Mouse (Mus musculus): ENCODE measurements around the gene Nfkb1.
A peak's percentile ranks its signal among the peaks of the same experiment; 100 is the strongest.

Nfkb1 gene

DNA sequence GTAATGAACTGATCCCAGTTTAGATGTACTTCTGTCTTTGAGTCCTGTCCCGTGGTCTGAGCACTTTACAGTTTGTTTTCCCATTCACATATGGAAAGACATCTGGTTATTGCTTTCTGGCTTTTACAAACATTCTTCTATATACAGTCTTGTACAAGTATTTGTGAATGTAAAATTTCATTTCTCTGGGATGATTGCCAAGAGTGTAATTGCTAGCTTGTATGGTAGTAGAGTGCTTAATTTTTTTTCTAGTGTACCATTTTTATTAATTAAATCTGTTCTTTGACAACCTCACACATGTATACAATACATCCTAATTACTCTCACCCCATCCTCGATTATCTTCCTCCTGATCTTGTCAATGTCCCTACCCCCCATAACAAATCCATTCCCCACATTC is 12.0 kb upstream of the Nfkb1 start:
- no peak for DNase-seq (ENCODE audit: extremely low read depth, insufficient read length, low spot score)

DNA sequence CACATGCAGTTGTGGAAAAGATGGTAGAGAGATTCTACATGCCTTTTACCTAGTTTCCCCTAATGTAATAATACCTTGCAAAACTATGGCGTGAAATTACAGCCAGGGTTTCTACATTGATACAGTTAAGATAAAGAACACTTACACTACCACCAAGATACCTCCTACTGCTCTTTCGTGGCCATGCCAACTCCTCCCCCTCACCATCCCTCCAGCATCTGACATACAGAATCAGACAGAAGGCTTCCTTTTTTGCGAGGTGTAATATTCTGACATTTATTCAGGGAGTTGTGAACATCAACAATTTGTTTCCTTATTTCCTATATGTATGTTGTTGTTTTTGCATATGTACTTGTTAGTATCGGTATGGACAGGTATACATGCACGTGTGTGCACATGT is 11.3 kb upstream of the Nfkb1 start:
- no peak for DNase-seq (ENCODE audit: extremely low read depth, insufficient read length, low spot score)

DNA sequence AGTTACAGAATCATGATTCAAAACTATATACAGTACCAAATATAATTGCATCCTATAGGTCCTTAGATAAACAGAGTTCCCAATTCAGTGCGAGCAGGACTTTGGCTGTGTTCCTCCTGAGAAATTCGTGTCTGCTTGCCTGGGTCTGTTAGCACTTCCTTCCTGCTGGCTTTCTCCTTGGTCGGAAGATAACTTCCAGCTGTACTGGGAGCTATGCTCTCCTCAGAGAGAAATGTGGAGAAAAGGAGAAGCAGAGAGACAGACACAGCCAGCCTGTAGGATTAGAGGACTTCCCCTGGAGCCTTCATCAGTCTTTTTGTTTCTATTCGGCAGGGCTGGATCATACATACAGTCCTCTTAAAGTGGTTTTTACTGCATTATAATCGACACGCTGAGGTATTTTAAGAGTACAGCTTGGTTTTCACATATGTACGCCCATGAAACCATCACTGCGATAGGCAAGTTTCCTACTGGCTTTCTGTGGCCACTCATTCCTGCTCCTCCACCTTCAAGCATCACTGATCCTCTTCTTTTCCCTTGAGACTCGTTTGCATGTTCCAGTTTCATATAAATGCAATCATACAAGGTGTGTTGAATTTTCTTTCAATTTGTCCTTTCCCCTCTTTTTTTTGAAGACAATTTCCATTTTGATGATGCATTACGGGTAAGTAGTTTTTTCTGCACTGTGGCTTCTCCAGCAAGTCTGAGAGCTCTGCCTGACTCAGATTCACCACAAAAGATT is 8.3 kb upstream of the Nfkb1 start:
- DNase-seq (ENCODE audit: extremely low read depth, insufficient read length, low spot score): no peak

DNA sequence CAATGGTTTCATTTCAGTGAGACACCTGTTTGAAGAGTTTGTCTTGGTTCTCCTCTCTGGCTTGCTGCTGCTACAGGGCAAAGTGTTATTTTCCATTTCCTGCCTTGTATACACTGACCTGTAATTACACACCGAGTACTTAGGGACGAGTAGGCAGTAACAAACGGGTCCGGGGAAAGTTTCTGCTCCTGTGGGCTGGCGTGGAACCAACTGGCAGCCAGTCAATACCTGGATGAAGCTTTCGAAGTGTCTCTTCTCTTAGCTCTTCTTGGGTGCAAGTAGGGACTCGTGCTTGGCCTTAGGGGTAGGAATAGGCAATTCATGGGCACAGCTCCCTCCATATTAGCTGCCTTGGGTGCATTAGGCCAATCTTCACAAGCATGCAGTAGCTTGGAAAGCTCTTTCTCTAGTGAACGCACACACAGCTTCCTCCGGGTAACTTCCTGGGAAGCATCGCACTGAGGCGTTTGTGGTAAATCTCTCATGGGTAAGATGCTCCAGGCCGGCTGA is 7.2 kb upstream of the Nfkb1 start:
- no peak for DNase-seq (ENCODE audit: extremely low read depth, insufficient read length, low spot score)

DNA sequence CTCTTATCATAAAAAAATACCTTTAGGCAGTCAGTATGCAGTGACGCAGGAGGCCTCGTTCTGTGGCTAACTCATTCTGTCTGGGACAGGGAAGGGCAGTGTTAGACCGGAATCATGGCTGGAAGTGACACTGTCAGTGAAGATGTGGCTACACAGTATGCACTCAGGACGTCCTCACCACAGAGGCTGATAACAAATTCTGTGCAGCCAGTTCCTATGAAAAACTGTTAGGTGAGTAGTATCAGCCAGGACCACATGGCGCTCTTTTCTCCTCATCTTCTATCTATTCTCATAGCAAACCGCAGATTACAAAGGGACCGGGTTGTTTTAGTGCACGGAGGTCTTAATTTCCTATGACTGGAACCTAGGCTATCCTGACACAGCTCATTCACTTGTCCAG is 4.9 kb upstream of the Nfkb1 start:
- no peak for DNase-seq (ENCODE audit: extremely low read depth, insufficient read length, low spot score)

DNA sequence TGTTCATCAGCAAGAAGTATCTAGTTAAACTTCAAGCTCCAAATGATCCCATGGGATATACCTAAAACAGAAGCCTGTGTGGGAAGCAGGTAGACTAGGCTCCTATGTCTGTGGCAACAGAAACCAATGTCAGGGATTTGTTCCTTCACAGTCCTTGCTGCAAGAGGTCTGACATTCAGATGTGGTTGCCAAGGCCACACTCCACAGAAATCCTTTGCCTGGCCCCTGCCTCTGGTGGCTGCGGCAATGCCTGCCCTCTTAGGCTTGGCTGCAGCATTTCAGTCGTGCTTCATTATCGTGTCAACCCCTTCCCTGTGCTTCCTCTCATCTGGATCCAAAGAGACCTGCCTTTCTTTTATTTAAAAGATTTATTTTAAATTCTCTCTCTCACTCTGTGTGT is 1.7 kb upstream of the Nfkb1 start:
- DNase-seq (ENCODE audit: extremely low read depth, insufficient read length, low spot score): no peak

DNA sequence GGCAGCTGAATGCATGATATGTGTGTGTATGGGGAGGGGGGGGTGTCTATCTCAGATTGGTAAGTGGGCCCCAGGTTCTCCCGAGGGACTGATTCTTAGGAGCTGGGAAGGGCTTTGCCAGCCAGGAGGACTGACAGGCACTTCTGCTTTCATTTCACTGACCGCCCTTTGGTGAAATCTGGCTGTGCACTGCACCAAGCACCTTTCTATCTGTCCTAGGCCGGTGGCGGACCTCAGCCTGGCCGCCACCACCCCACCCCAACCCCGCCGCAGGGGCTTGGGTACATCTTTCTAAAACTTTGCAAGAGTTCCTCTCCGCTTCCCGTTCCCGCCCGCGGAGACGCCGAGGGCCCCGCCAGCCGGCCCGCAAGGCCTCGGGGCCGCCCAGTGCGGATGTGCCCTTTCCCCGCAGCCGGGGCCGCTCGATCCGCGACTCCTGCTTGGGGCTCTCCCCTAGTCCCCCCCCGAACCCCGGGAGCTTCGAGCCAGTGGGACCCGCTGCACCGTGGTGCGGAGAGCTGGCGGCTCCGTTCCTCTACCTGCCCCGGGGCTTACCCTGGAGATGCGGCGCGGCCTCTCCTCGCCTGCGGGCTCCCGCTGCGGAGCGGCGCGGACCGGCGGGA is 668 bp downstream of the Nfkb1 start:
- peak; percentile 80 for DNase-seq (ENCODE audit: extremely low read depth, insufficient read length, low spot score)

DNA sequence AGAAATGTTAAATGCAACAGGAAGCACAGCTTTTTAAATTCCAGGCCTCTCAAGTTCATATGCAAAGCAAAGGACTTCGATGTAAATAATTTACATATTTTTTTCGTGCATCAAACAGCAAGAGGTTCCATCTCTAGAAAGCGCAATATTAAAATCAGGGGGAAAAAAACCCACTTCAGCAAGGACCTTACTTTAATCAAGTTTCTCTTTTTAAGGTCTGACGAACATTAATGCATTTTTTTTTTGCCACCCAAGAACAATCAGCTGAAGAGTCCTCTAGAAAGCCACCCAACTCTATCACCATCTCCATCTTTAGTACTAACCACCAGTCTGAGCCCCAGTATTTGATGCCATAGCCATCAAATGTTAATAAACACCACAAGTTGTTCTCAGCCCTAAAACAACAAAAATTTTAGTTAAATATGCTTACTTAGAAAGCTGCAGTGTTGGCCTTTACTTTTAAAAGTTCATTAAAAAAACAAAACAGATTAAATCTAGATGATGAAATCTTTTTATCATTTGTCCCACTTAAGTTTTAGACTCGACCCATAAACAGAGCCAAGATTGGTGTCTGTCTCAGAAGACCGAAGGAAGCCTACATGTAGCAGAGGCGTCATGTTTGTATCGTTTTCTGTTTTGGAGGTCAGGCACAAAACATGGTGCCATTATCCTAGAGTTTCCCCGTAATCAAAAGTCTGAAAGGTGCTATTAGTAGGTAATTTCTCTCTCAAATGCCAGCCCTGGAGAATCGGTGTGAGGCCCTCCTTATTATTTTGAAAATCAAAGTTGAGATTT is 1.4 kb downstream of the Nfkb1 start:
- DNase-seq (ENCODE audit: extremely low read depth, insufficient read length, low spot score): no peak

DNA sequence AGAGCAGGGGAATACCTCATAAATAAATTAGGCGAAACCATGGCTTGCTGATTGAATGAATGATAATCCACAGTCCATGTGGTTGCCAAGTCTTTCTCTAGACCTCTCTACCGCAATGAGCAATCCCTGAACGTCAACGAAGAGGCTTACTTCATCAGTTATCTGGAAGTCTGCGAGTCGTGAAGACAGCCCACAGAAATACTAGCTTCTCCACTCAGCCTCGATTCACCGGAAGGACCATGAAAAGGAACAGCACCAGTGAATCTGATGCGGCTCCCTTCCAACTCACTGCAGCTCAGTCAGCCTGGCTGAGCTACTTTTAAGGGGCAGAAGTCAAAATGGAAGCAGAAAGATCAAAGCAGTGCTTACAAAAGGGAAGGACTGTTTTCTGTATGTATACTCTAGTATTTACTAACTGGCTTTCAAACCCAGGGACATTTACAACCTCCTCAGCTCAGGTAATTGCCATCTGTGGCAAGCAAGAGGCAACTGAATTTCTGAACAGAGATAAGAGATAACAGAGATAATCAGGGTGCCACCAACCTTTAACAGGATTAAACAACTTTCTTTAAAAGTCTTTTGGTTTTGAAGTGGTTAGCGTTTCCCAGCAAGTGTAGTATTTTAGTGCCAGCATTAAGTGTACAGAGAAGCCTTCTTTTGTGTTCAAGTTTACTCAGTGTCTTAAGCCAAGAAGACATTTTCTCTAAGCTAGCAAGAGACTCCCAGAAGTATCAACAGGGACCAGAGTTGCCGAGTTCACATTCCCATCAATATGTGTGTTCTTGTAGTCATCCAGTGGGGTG is 2.2 kb downstream of the Nfkb1 start:
- peak; percentile 54 for DNase-seq (ENCODE audit: extremely low read depth, insufficient read length, low spot score)

DNA sequence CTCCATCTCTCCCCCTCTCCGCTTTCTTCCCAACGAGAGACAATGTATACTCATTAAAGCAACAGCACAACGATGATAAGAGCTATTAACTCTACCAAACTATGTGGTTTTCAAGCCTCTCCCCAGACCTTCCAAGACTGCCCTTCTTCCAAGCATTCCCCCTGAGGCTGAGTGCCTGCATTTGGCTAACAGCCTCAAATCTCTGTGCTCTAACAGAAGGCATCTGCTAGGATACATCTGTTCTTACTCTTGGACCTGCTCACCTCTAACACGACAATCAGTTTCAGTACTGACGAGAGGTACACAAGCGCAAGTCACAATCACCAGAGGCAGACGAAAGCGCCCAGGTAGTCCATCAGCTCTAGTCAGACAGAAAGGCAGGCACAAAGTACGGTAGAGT is 3.4 kb downstream of the Nfkb1 start:
- DNase-seq (ENCODE audit: extremely low read depth, insufficient read length, low spot score): no peak

DNA sequence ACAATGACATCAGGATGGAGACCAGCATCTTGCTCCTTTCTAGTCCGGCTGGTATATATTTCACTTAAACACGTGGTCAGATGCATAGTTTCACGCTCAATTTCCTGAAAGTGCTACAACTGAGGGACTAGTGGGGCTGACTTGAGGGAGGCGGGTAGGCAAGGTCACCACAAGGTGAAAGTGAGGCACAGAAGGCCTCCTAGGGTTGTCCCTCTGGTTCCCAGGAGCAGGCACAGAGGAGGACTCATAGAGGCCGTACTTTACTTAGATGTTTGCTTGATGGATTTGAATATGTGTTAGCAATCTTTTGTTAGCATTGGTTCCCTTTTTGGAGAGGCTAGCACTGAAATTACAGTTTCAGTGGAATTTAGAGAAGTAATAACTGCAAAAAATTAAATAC is 4.9 kb downstream of the Nfkb1 start:
- no peak for DNase-seq (ENCODE audit: extremely low read depth, insufficient read length, low spot score)

DNA sequence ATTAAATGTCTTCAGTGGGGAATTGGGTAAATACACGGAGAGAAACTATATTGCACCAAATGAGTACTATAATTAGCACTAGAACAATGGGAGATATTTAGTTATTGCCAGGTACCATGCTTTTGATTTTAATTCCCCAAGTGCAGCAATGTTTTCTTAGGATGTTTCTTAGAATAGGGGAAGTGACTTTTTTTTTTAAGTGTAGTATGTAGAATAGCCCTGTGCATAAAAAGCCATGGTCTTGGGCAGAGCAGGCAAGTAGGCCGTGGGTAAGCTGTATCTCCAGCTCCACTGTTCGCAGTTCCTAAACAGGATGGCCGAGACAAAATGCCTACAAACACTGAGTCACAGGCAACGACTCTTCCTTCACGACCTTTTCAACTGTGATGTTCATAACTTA is 8.1 kb downstream of the Nfkb1 start:
- DNase-seq (ENCODE audit: extremely low read depth, insufficient read length, low spot score): no peak

DNA sequence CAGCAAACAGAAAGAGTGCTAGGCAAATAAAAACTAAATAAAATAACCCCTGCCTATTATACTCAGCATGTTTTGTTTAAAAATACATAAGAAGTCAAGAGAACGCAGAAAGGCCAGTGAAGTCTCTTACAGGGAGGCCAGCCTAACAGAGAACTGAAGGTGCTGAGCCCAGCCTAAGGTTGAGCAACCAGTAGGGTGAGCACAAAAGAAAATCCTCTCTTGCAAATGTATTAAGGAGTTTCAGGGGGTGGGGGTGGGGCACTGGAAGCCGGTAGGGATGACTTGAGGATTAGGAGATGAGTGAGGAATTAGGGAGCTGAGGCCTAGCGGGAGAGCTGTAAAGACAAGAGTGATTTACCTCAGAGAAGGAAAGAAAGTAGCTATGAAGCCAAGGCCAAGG is 9.1 kb downstream of the Nfkb1 start:
- DNase-seq (ENCODE audit: extremely low read depth, insufficient read length, low spot score): no peak

DNA sequence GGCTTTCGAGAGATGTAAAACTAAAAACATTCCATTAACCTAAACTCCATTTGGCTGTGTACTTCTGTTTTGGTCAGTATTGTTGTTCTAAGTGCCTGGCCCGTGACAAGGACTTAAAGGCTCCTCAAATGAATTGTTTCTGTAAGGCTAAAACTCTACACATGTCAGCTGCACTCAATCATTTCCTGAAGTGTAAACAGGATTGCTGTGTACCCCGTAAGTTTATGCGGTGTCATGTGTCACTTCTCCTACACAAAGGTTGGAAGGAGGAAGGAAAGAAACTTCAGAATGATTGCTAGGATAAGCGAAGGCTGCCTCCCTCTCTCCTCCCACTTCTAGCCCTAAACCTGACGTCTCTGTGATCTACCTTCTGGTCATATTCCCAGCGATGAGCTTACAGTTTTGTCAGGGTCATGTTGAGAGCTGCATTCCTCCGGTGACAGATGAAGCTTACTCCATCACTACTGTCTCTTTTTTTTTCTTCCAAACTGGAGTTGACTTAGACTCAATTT is 10.0 kb downstream of the Nfkb1 start:
- DNase-seq (ENCODE audit: extremely low read depth, insufficient read length, low spot score): no peak

DNA sequence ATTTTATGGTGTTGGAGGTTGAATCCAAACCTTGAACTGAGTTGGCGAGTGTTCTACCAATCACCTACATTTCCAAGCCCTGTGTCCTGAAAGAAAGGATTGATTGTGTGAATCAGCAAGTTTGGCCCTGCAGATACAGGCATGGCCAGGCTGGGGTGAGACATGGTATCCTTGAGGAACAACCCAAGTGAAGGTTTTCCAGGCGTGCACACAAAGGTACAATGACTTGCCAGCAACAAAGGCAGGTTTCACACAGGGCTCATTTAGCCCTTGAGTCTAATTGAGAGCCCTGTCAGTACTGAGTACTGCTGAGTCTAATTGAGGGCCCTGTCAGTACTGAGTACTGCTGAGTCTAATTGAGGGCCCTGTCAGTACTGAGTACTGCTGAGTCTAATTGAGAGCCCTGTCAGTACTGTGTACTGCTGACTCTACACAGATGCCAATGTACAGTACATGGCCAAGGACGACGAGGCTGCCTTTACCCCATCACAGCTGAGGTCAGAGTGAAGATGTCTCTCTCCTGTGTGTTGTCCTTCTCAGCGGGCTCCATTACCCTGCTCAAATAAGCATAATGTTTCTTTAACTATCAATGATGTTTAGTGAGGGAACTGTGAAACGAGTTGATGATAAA is 11.0 kb downstream of the Nfkb1 start:
- no peak for DNase-seq (ENCODE audit: extremely low read depth, insufficient read length, low spot score)

DNA sequence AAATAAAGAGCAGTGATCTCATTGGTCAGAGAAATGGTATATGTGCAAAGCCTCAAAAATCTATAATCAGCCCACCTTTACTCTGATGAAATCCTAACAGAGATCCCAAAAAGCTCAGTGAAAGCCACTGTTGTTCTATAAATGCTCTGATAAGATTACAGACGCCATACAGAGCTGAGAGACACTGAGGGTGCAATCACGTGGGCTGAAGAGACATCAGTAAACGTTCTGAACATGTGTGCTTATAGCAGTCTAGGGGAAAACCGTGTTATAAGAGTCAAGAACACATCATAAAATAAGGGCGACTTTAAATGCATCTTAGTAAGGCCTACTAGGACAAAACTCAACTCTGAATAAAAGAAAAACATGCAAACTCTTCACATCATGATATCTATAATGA is 14.3 kb downstream of the Nfkb1 start:
- no peak for DNase-seq (ENCODE audit: extremely low read depth, insufficient read length, low spot score)

DNA sequence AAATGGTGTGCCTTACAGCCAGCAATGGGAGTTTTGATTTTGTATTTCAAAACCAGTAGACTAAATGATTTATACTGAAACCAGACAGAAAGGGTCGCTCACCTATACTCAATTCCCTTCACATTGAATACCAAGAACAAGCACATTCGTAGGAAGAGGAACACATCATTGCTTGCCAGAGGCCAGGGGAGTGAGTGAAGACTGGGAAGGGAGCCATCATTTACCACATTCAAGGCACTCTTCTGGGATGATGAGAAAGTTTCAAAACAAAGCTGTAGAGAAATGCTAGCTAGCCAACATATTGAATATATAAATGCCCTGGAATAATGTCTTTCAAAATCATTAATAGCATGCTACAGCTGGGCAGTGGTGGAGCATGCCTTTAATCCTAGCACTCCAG is 15.0 kb downstream of the Nfkb1 start:
- DNase-seq (ENCODE audit: extremely low read depth, insufficient read length, low spot score): no peak

DNA sequence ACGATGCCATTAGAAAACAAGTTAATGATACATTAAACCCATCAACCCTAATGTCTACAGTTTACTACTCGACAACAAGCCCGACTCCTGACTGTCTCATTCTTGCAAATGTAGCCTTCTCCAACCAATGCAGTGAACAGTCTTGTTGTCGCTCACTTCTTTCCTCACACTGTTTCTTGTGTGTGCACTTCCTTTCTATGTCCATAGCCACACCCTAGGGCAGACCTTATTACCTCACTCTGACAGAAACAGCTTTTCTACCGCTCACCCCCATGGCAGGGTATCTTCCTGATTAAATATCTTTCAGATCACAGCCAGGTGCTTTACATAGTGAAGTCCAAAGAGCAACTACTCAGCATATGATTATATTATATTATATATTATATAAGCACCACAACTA is 15.9 kb downstream of the Nfkb1 start:
- no peak for DNase-seq (ENCODE audit: extremely low read depth, insufficient read length, low spot score)

DNA sequence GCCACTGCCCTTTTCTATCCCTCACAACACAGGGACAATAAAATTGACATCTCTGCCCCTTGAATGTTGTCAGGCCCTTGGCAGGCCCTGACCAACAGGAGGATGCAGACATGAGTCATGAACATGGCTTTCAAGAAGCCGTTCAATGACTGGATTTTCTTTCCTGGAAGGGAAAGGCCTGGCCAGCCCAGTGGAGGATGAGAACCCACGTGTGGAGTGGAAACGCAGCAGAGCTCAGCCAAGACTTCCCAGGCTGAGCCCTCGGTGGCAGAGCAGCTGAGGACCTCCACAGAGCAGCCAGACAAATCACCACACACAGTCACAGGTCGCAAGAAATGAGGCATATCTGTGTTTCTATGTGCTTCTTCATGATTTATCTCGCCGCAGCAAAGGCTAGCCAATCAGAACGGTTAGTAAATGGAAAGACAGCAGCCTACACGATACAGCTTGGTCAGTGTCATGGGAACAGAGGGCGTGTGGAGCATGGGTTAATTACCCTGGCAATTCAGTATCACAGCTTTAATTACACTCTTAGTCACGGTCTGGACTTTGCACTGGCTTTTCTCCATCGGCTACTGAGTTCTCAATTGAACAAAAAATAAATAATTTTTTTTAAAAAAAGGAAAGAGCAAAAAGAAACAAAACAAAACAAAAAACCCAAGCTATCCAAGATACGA is 16.5 kb downstream of the Nfkb1 start:
- DNase-seq (ENCODE audit: extremely low read depth, insufficient read length, low spot score): peak; percentile 58

DNA sequence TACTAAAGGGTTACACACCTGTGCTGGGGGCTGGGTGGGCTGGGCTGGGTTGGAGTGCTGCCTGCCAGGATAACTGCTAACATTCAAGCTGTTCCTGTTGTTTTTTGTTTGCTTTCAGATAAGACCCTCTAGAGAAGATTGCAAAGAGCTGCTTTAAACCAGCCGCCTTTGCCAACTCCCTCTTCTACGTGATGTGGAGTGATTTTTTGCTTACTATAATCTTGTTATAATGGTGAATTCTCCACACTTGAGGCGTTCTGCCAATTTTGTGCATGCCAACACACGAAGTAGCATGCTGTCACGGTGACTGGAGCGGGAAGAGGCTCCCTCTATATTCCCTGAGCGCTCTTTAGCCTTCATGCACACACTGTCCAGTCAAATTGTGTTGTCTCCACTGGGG is 17.7 kb downstream of the Nfkb1 start:
- no peak for DNase-seq (ENCODE audit: extremely low read depth, insufficient read length, low spot score)

Data from 3134 (cell line).